Mouse (Mus musculus) limb, embryonic 13.5 days (tissue): Measurements from ENCODE around the gene Rrnad1. TPM values are rescaled to one million over a fixed set of nuclear protein-coding genes. Genes with fewer than 3 reads are reported as not detected.

Source experiments
- ATAC-seq: fragments of 200-750 bp; cut with Nextera tagmentation; 2 replicates; pipeline ENCODE4 v1.8.0; 2017; ENCODE audit warnings: low read depth, moderate number of reproducible peaks, moderate TSS enrichment; ENCODE audit not compliant: low FRiP score
- H3K27ac ChIP-seq: fragments of 300-500 bp; sonication (generic); 2 replicates; pipeline ENCODE4 v1.5.1; 2015; ENCODE audit warnings: inconsistent platforms, mild to moderate bottlenecking, moderate library complexity
- H3K27me3 ChIP-seq: fragments of 300-500 bp; sonication (generic); 2 replicates; pipeline ENCODE4 v1.6.1; 2015; ENCODE audit warnings: mild to moderate bottlenecking, inconsistent platforms
- H3K36me3 ChIP-seq: fragments of 300-500 bp; sonication (generic); 2 replicates; pipeline ENCODE4 v1.6.1; 2015; ENCODE audit warnings: inconsistent platforms, mild to moderate bottlenecking, moderate library complexity
- H3K4me1 ChIP-seq: fragments of 300-500 bp; sonication (generic); 2 replicates; pipeline ENCODE4 v1.6.1; 2015; ENCODE audit warnings: inconsistent platforms
- H3K4me2 ChIP-seq: fragments of 300-500 bp; sonication (generic); replicated peaks from 2 replicates; pipeline ENCODE4 v1.6.1; 2015; ENCODE audit warnings: inconsistent platforms, mild to moderate bottlenecking, moderate library complexity
- H3K4me3 ChIP-seq: fragments of 300-500 bp; sonication (generic); 2 replicates; pipeline ENCODE4 v1.5.1; 2015; ENCODE audit warnings: moderate library complexity, mild to moderate bottlenecking, inconsistent platforms
- H3K9ac ChIP-seq: fragments of 300-500 bp; sonication (generic); 2 replicates; pipeline ENCODE4 v1.6.1; 2015; ENCODE audit warnings: mild to moderate bottlenecking, inconsistent platforms
- H3K9me3 ChIP-seq: fragments of 300-500 bp; sonication (generic); 2 replicates; pipeline ENCODE4 v1.6.1; 2016; ENCODE audit warnings: inconsistent platforms
- WGBS: fragments of 180-500 bp; shearing (Covaris S2); methylation state at CpG from one replicate; pipeline ENCODE4 v1.1.7; 2015; 5-methylcytosine and 5-hydroxymethylcytosine counted together
- polyA plus RNA-seq: library from polyadenylated mRNA; unstranded; fragments of >200 nt; fragmentation: Nextera tagmentation; extraction: Ambion mirVana; gene quantifications from 2 replicates; pipeline ENCODE4 v1.2.1, GENCODE M21; 2015

The Rrnad1 gene
- polyA plus RNA-seq, 1 experiment from 2014 or later: 23.6 TPM

DNA sequence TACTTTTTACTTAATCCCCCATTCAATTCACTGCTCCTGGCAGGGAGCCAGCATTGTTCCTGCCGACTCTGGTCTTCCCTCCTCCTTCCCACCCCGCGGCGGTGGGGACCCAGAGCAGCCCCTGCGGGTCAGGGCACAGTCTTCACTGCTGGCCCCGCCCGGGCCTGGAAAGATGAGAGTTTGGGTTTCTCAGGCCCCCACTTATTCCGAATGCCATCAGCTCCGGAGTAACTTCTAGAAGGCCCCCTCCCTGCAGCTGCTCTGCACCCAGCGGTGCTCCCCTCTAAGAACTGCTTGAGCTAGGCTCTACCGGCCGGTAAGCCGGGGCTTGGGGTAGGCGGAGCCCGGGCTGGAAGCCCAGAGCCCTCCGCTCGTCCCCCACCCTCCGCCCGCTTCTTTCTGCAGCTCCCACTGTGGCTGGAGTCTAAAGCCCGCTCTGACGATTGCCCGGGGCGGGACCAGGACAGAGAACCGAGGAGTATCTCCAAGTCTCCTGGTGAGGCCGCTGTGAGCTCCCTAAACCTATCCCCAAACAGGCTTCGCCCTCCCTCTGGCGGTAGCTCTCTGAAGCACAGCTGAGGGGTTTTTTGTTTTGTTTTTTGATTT is 30.2 kb upstream of the Rrnad1 start:
- Histone ChIP-seq H3K4me2 (peak overlapping the region; percentile 66), H3K36me3 (no peaks in the 10 kb centered on the region), H3K9ac (peak overlapping the region; percentile 72), H3K27ac (peak overlapping the region; percentile 98), H3K27me3 (no peaks in the 10 kb centered on the region), H3K4me1 (peaks cover 26% of the 10 kb centered on the region), H3K9me3 (no peaks in the 10 kb centered on the region), H3K4me3 (peak overlapping the region; percentile 44)
- peak; percentile 97 for ATAC-seq
- under 1% methylated on average over 27 of the region's 27 CpGs for WGBS

DNA sequence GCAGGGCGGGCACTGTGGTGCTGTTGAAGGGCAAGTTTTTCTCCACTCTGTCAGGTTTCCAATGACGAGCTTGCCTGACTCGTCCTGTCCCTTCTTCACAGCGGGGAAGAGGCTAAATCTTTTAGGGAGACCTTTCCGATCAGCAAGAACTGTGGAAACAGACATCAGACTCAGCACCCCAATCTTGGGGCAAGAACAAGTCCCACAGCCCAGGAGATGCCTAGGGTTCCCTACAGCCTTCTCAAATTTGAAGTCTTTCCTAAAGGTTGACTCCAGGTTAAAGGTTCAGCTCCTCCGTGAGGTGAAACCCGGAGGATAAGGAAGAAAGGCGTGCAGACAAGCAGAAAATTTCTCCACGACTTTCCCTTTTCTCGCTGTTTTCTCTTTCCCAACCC is 29.7 kb upstream of the Rrnad1 start:
- no peak for ATAC-seq
- WGBS: 6% methylated on average over 10 of the region's 10 CpGs

DNA sequence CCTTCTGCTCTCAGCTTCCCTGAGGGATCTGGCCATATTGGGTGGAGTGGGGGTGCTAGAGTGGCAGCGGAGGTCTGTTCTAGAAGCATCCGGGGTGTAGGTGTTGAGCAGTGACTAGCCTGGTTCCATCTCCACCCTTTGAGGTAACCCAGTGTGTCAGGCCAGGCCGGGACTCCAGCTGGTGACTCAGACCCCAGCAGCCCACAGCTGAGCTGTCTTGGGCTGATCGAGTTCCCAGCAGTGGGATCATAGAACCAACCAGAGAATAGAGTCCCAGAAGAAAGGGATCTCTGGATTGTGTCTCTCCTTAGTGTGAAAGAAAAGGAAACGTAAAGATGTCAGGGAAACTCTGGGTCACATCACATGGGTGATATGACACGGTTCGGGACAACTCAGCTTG is 28.9 kb upstream of the Rrnad1 start:
- Histone ChIP-seq H3K9me3 (no peaks in the 10 kb centered on the region), H3K4me3 (no peak overlapping the region), H3K27ac (peak overlapping the region; percentile 98), H3K4me2 (peak overlapping the region; percentile 66; the same call in 1 of the 2 replicates), H3K36me3 (peaks cover 9% of the 10 kb centered on the region), H3K4me1 (peaks cover 26% of the 10 kb centered on the region), H3K27me3 (no peaks in the 10 kb centered on the region), H3K9ac (0 out of 2 replicates have a peak overlapping the region, but pooled peaks have one; percentile 72)
- no peak for ATAC-seq
- WGBS: 66% methylated on average over 7 of the region's 7 CpGs

More for the DNA sequence above, 29.7 kb upstream of the Rrnad1 start:
- H3K4me2 ChIP-seq: peak overlapping the region; percentile 66
- peaks cover 26% of the 10 kb centered on the region for H3K4me1 ChIP-seq
- no peaks in the 10 kb centered on the region for H3K9me3 ChIP-seq
- peaks cover 1% of the 10 kb centered on the region for H3K36me3 ChIP-seq
- no peaks in the 10 kb centered on the region for H3K27me3 ChIP-seq
- H3K4me3 ChIP-seq: peak overlapping the region; percentile 44
- peak overlapping the region; percentile 98 for H3K27ac ChIP-seq
- peak overlapping the region; percentile 72 for H3K9ac ChIP-seq

DNA sequence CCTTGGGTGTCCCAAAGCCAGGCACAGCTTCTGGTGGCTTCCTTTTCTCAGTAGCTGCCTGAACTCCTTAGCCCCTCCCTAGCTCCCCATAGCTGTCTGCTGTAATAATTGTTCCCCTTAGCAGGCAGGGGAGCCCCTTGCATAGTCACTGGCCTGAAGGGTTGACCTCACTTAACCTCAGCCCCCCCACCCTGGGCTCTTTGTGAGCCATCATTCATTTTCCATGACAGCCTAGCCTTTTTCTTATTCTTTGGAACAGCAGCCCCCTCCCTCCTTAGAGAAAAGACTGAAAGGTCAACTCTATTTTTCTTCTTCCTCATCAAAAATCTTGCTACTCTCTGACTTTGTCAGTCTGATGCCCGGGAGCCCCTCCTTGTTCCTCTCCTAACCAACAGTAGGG is 28.4 kb upstream of the Rrnad1 start:
- WGBS: 42% methylated on average over 1 of the region's 1 CpGs
- H3K4me2 ChIP-seq: no peak overlapping the region
- no peak overlapping the region for H3K9ac ChIP-seq
- peaks cover 26% of the 10 kb centered on the region for H3K4me1 ChIP-seq
- H3K9me3 ChIP-seq: no peaks in the 10 kb centered on the region
- peak overlapping the region; percentile 98 for H3K27ac ChIP-seq
- no peaks in the 10 kb centered on the region for H3K27me3 ChIP-seq
- peaks cover 13% of the 10 kb centered on the region for H3K36me3 ChIP-seq
- ATAC-seq: no peak
- no peak overlapping the region for H3K4me3 ChIP-seq

DNA sequence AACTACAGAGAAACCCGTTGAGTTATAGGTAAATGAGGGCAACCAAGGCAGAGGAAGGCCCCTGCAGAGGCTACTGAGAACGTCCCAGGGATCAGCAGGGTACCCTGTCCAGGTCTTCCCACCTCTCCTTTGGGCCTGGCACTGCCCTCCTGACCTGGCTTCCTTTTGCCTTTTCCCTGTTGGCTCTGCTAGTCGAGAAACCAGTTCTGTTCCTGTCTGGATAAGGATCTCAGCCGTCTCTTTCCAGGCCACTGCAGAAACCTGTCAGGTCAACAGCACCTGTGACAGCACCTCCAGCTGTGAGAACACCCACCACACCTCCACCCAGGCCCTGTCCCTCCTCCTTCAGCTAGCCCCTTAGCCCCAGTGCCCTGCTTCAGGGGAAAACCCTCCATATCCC is 28.0 kb upstream of the Rrnad1 start:
- Histone ChIP-seq H3K27ac (peak overlapping the region; percentile 39), H3K36me3 (peaks cover 18% of the 10 kb centered on the region), H3K4me2 (no peak overlapping the region; the same call in 1 of the 2 replicates), H3K27me3 (no peaks in the 10 kb centered on the region), H3K4me3 (no peak overlapping the region), H3K9me3 (no peaks in the 10 kb centered on the region), H3K4me1 (peaks cover 28% of the 10 kb centered on the region), H3K9ac (no peak overlapping the region)
- ATAC-seq: no peak
- 14% methylated on average over 4 of the region's 4 CpGs for WGBS

DNA sequence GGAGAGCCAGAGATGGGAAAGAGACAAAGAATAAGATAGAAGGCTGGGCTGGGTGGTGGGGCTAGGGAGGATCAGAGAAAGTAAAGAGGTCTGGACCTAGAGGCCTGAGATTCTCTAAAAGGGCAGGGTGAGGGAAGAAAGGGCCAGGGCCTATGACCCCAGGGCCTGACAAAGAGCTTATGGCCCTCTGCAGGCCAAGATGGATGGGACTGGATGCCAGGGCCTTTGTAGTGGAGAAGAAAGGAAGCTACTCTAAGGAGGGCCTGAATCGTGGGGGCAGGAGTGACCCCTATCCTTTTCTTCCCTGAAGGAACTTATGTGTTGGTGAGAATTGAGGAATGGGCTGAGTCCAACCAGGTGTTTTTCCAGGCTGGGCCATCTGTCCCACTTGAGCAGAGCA is 27.5 kb upstream of the Rrnad1 start:
- 0% methylated on average over 1 of the region's 1 CpGs for WGBS
- Histone ChIP-seq H3K4me2 (no peak overlapping the region; the same call in 1 of the 2 replicates), H3K9ac (no peak overlapping the region), H3K27ac (peak overlapping the region; percentile 39), H3K27me3 (no peaks in the 10 kb centered on the region), H3K9me3 (no peaks in the 10 kb centered on the region), H3K4me3 (no peak overlapping the region), H3K4me1 (peaks cover 32% of the 10 kb centered on the region), H3K36me3 (peaks cover 23% of the 10 kb centered on the region)
- no peak for ATAC-seq

GRCm38 (mm10) chr3:87952440-87952839 is 21.9 kb upstream of the Rrnad1 start:
- H3K4me1 ChIP-seq: peaks cover 60% of the 10 kb centered on the region
- H3K9ac ChIP-seq: peak overlapping the region; percentile 65
- peak overlapping the region; percentile 80 for H3K27ac ChIP-seq
- WGBS: 2% methylated on average over 5 of the region's 5 CpGs
- peaks cover 35% of the 10 kb centered on the region for H3K36me3 ChIP-seq
- peak; percentile 76 for ATAC-seq
- H3K4me2 ChIP-seq: peak overlapping the region; percentile 87
- H3K4me3 ChIP-seq: peak overlapping the region; percentile 67
- H3K27me3 ChIP-seq: no peaks in the 10 kb centered on the region
- no peaks in the 10 kb centered on the region for H3K9me3 ChIP-seq

DNA sequence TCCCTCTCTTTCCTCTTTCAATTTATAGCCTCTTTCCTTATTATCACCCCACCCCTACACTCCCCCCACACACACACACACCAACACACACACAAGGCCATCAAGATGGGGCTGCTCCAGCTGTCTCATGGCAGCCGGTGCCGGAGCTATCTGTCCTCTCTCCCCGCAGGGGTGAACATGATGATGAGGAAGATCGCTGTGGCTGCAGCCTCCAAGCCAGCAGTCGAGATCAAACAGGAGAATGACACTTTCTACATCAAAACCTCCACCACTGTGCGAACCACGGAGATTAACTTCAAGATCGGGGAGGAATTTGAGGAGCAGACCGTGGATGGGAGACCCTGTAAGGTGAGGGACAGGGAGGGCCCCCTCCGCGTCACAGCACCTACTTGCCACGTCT is 21.4 kb upstream of the Rrnad1 start:
- Histone ChIP-seq H3K27ac (peak overlapping the region; percentile 80), H3K4me2 (peak overlapping the region; percentile 87), H3K4me1 (peaks cover 65% of the 10 kb centered on the region), H3K36me3 (peaks cover 35% of the 10 kb centered on the region), H3K9ac (peak overlapping the region; percentile 65), H3K9me3 (no peaks in the 10 kb centered on the region), H3K27me3 (no peaks in the 10 kb centered on the region), H3K4me3 (peak overlapping the region; percentile 67)
- no peak for ATAC-seq
- WGBS: 20% methylated on average over 12 of the region's 12 CpGs

DNA sequence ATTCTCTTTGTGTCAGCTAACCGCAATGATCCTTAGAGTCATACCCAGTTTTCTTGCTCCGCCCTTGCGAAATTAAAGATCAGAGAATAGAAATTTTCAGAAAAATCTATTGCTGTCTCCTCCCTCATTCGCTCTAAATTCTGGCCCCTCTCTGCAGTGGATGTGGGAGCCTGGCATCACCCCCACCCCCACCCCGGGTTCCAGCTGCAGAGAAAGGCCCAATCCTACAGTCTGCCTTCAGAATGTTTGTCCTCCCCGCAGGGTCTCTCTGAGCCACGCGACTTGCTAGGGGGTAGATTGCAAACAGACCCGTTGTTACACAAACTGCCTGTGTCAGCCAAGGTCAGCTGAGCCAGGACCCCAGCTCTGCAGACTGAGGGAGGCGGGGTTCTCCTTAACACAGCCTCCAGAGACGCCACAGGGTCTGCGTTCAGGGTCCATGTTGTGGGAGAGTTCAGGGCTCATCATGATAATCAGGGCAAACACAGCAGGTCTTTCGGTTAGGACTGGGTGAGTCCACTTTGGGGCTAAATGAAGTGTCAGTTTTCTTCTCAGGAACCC is 19.5 kb upstream of the Rrnad1 start:
- Histone ChIP-seq H3K27ac (peak overlapping the region; percentile 95), H3K36me3 (peaks cover 32% of the 10 kb centered on the region), H3K9ac (peak overlapping the region; percentile 82), H3K4me1 (peaks cover 84% of the 10 kb centered on the region), H3K27me3 (no peaks in the 10 kb centered on the region), H3K4me3 (peak overlapping the region; percentile 67), H3K4me2 (peak overlapping the region; percentile 87), H3K9me3 (no peaks in the 10 kb centered on the region)
- WGBS: 2% methylated on average over 13 of the region's 13 CpGs
- no peak for ATAC-seq

- no peaks in the 10 kb centered on the region for H3K9me3 ChIP-seq
- H3K4me2 ChIP-seq: peak overlapping the region; percentile 87
- WGBS: 2% methylated on average over 16 of the region's 16 CpGs
- H3K36me3 ChIP-seq: peaks cover 26% of the 10 kb centered on the region
- H3K4me1 ChIP-seq: peaks cover 90% of the 10 kb centered on the region
- ATAC-seq: 0 out of 2 replicates have a peak, but pooled peaks have one; percentile 7
- peak overlapping the region; percentile 82 for H3K9ac ChIP-seq
- peak overlapping the region; percentile 67 for H3K4me3 ChIP-seq
- no peaks in the 10 kb centered on the region for H3K27me3 ChIP-seq
- peak overlapping the region; percentile 95 for H3K27ac ChIP-seq
These were observed 18.9 kb upstream of the Rrnad1 start for GRCm38 (mm10) chr3:87949266-87949954.

- H3K4me3 ChIP-seq: peak within 1 kb of the TSS; percentile 67
- peaks cover 96% of the 10 kb centered on the region for H3K4me1 ChIP-seq
- peak within 1 kb of the TSS; percentile 95 for H3K27ac ChIP-seq
- WGBS: under 1% methylated on average over 35 of the region's 35 CpGs
- peak within 1 kb of the TSS; percentile 87 for H3K4me2 ChIP-seq
- peaks cover 22% of the 10 kb centered on the region for H3K36me3 ChIP-seq
- no peaks in the 10 kb centered on the region for H3K27me3 ChIP-seq
- H3K9ac ChIP-seq: peak within 1 kb of the TSS; percentile 82
- peak; percentile 42; the same call in 1 of the 2 replicates for ATAC-seq
- no peaks in the 10 kb centered on the region for H3K9me3 ChIP-seq
These were observed 18.1 kb upstream of the Rrnad1 start, which contains the start of gene Crabp2 for GRCm38 (mm10) chr3:87948378-87949265. TSS of gene Crabp2 (plus strand) at chr3:87948666.
